Mouse (Mus musculus): Measurements from ENCODE around the gene Ikzf1.
A peak's percentile ranks its signal among the peaks of the same experiment; 100 is the strongest.

Gene Ikzf1

GRCm38 (mm10) chr11:11765414-11765813, 80.6 kb downstream of the Ikzf1 start:
- no peak for DNase-seq (ENCODE audit: low read depth in 1 of 2, low spot score in 2 of 2)

GRCm38 (mm10) chr11:11766105-11766504, 81.3 kb downstream of the Ikzf1 start:
- peak in 1 of 2 experiments; percentile 42 for DNase-seq (ENCODE audit: low read depth in 1 of 2, low spot score in 2 of 2)

- no peak for DNase-seq (ENCODE audit: low read depth in 1 of 2, low spot score in 2 of 2)
Measured at GRCm38 (mm10) chr11:11766736-11767135, 81.9 kb downstream of the Ikzf1 start.

GRCm38 (mm10) chr11:11768057-11768456, 83.3 kb downstream of the Ikzf1 start:
- DNase-seq (ENCODE audit: low read depth in 1 of 2, low spot score in 2 of 2) = no peak

- DNase-seq (ENCODE audit: low read depth in 1 of 2, low spot score in 2 of 2) = no peak
Measured at GRCm38 (mm10) chr11:11769281-11769680, 84.5 kb downstream of the Ikzf1 start.

GRCm38 (mm10) chr11:11770691-11771090, 85.9 kb downstream of the Ikzf1 start:
- no peak for DNase-seq (ENCODE audit: low read depth in 1 of 2, low spot score in 2 of 2)

- no peak for DNase-seq (ENCODE audit: low read depth in 1 of 2, low spot score in 2 of 2)
Measured at GRCm38 (mm10) chr11:11772196-11772595, 87.4 kb downstream of the Ikzf1 start.

GRCm38 (mm10) chr11:11774384-11774783, 89.6 kb downstream of the Ikzf1 start:
- DNase-seq (ENCODE audit: low read depth in 1 of 2, low spot score in 2 of 2) = no peak

- no peak for DNase-seq (ENCODE audit: low read depth in 1 of 2, low spot score in 2 of 2)
Measured at GRCm38 (mm10) chr11:11774893-11775292, 90.1 kb downstream of the Ikzf1 start.

- DNase-seq (ENCODE audit: low read depth in 1 of 2, low spot score in 2 of 2) = no peak
Measured at GRCm38 (mm10) chr11:11776071-11776821, 91.4 kb downstream of the Ikzf1 start.

GRCm38 (mm10) chr11:11776822-11777174, 92.0 kb downstream of the Ikzf1 start:
- no peak for DNase-seq (ENCODE audit: low read depth in 1 of 2, low spot score in 2 of 2)

- DNase-seq (ENCODE audit: low read depth in 1 of 2, low spot score in 2 of 2) = peak in 1 of 2 experiments; percentile 12
Measured at GRCm38 (mm10) chr11:11777246-11777645, 92.4 kb downstream of the Ikzf1 start.

- DNase-seq (ENCODE audit: low read depth in 1 of 2, low spot score in 2 of 2) = no peak
Measured at GRCm38 (mm10) chr11:11777796-11778195, 93.0 kb downstream of the Ikzf1 start.

GRCm38 (mm10) chr11:11778345-11778744, 93.5 kb downstream of the Ikzf1 start:
- no peak for DNase-seq (ENCODE audit: low read depth in 1 of 2, low spot score in 2 of 2)

GRCm38 (mm10) chr11:11781728-11782127, 96.9 kb downstream of the Ikzf1 start:
- DNase-seq (ENCODE audit: low read depth in 1 of 2, low spot score in 2 of 2) = peak; percentile 27 to 41

GRCm38 (mm10) chr11:11785457-11785856, 100.7 kb downstream of the Ikzf1 start:
- DNase-seq (ENCODE audit: low read depth in 1 of 2, low spot score in 2 of 2) = peak in 1 of 2 experiments; percentile 15

- DNase-seq (ENCODE audit: low read depth in 1 of 2, low spot score in 2 of 2) = peak; percentile 32 to 67
Measured at GRCm38 (mm10) chr11:11788521-11788974, 103.7 kb downstream of the Ikzf1 start.

- DNase-seq (ENCODE audit: low read depth in 1 of 2, low spot score in 2 of 2) = no peak
Measured at GRCm38 (mm10) chr11:11794626-11795025, 109.8 kb downstream of the Ikzf1 start.

GRCm38 (mm10) chr11:11798690-11799089, 113.9 kb downstream of the Ikzf1 start:
- DNase-seq (ENCODE audit: low read depth in 1 of 2, low spot score in 2 of 2) = no peak

GRCm38 (mm10) chr11:11800304-11800703, 115.5 kb downstream of the Ikzf1 start:
- no peak for DNase-seq (ENCODE audit: low read depth in 1 of 2, low spot score in 2 of 2)

GRCm38 (mm10) chr11:11801067-11801466, 116.3 kb downstream of the Ikzf1 start:
- DNase-seq (ENCODE audit: low read depth in 1 of 2, low spot score in 2 of 2) = no peak

GRCm38 (mm10) chr11:11804421-11804820, 119.6 kb downstream of the Ikzf1 start:
- no peak for DNase-seq (ENCODE audit: low read depth in 1 of 2, low spot score in 2 of 2)

- no peak for DNase-seq (ENCODE audit: low read depth in 1 of 2, low spot score in 2 of 2)
Measured at GRCm38 (mm10) chr11:11805951-11806350, 121.1 kb downstream of the Ikzf1 start.
